Comparison of ENCODE assay signal across 8 mouse cellular contexts in genomic region chr17:47139730-47140231, GRCm38 (mm10).
DNase-seq lines count a peak whose midpoint lies in the region; ATAC-seq and TF ChIP-seq lines count a peak whose summit lies in the region.

No protein-coding gene starts in this region.

- peak; percentile 97 to 98 for DNase-seq in adrenal gland, adult (ENCODE audit: inconsistent age in 2 of 2, low spot score in 1 of 2)
- peak; percentile 87 for DNase-seq in embryo, embryonic 11.5 days (ENCODE audit: low read depth, low spot score)
- peak; percentile 99 for DNase-seq in heart, adult 11 months
- DNase-seq in kidney, adult 11 months = peak; percentile 89
- peak; percentile 94 for DNase-seq in limb, embryonic 10.5 days (ENCODE audit: low spot score)

- 0% methylated on average over 32 of the region's 34 CpGs for whole genome bisulfite sequencing in limb, embryonic 10.5 days
- WGBS in midbrain, embryonic 12.5 days = 1% methylated on average over 19 of the region's 34 CpGs
- WGBS in small intestine, adult 2 months = 0% methylated on average over 29 of the region's 34 CpGs

- ATAC-seq in midbrain, embryonic 12.5 days (ENCODE audit: low FRiP score, low read depth) = peak; percentile 93
- ATAC-seq in erythroid progenitor cell, adult 5-6 weeks (replicated peaks; ENCODE audit: low FRiP score, poor library complexity, severe bottlenecking) = no peak

- peak overlapping the region; percentile 80 for H3K9ac ChIP-seq in midbrain, embryonic 12.5 days (replicated peaks)

- peaks cover 45% of the 10 kb centered on the region for H3K4me1 ChIP-seq in limb, embryonic 10.5 days
- H3K4me1 ChIP-seq in midbrain, embryonic 12.5 days = peaks cover 33% of the 10 kb centered on the region
- peaks cover 15% of the 10 kb centered on the region for H3K4me1 ChIP-seq in small intestine, adult 2 months (ENCODE audit: control insufficient read depth, insufficient read depth, insufficient read length, low read length)

- H3K27me3 ChIP-seq in limb, embryonic 10.5 days (ENCODE audit: low read depth, poor library complexity, severe bottlenecking) = 0 out of 2 replicates have a peak, but pooled peaks cover 6% of the 10 kb centered on the region
- no peaks in the 10 kb centered on the region; the same call in 1 of the 2 replicates for H3K27me3 ChIP-seq in midbrain, embryonic 12.5 days
- H3K27me3 ChIP-seq in small intestine, adult 2 months (ENCODE audit: control insufficient read depth, insufficient read depth, low read length) = peaks cover 18% of the 10 kb centered on the region

- peak; percentile 38; the same call in 1 of the 2 replicates for TF ChIP-seq POLR2A in small intestine, adult 2 months (IDR thresholded peaks at IDR 0.05; ENCODE audit: low read depth, low read length)

- peak overlapping the region; percentile 98 for H3K27ac ChIP-seq in limb, embryonic 10.5 days
- H3K27ac ChIP-seq in midbrain, embryonic 12.5 days (replicated peaks) = peak overlapping the region; percentile 99
- H3K27ac ChIP-seq in small intestine, adult 2 months (ENCODE audit: insufficient read depth, low read depth, low read length) = peak overlapping the region; percentile 69

- no peak for TF ChIP-seq CTCF in small intestine, adult 2 months (IDR thresholded peaks at IDR 0.05; ENCODE audit: extremely low read depth, insufficient read length, insufficient replicate concordance, low read depth, low read length)

- H3K9me3 ChIP-seq in limb, embryonic 10.5 days (replicated peaks) = no peaks in the 10 kb centered on the region
- no peaks in the 10 kb centered on the region for H3K9me3 ChIP-seq in midbrain, embryonic 12.5 days

- 0 out of 2 replicates have a peak, but pooled peaks cover 1% of the 10 kb centered on the region for H3K36me3 ChIP-seq in limb, embryonic 10.5 days
- no peaks in the 10 kb centered on the region for H3K36me3 ChIP-seq in midbrain, embryonic 12.5 days
- H3K36me3 ChIP-seq in small intestine, adult 2 months (ENCODE audit: control insufficient read depth, insufficient read depth, low read length) = no peaks in the 10 kb centered on the region

- H3K4me3 ChIP-seq in limb, embryonic 10.5 days = peak overlapping the region; percentile 76
- H3K4me3 ChIP-seq in midbrain, embryonic 12.5 days = peak overlapping the region; percentile 71
- peak overlapping the region; percentile 78 for H3K4me3 ChIP-seq in small intestine, adult 2 months (ENCODE audit: low read depth, low read length)

- H3K4me2 ChIP-seq in midbrain, embryonic 12.5 days (replicated peaks) = peak overlapping the region; percentile 61
